Mouse (Mus musculus): ENCODE measurements around the gene Mdga1. TPM values are rescaled to one million over a fixed set of nuclear protein-coding genes. Genes with fewer than 3 reads are reported as not detected.

Mdga1 gene
- polyA plus RNA-seq, 1 experiment from 2014 or later: 1.9 TPM

DNA sequence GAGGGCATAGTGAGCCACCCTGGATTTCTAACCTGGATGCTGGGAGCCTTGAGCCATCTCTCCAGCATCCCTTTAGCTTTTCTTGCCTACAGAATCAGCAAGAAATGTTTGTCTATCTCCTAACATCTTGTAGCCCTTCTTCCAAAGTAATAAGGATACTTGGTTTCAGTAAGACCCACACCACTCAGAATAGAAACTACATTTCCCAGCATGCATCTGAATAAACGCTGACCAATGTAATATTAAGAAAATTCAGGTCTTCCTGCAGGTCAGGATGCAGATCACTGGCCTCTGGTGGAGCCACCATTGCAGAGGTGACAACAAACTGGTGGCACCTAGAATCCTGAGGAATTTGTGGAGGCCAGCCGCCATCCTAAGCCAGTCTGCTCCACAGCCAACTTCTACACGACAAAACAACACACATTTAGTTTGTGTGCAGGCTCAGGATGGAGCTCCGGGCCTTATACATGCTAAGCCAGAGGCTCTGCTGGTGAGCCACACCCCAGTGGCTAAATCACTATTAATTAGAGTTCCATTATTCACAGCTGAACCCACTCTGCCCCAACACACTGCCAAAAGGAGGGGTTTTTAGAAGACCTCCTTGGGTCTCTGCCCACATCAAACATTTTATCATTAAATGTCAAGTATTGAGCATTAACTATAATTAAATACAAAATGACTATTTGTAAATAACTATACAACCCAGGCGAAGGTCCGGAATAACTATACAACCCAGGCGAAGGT, 126.3 kb downstream of the Mdga1 start:
- ATAC-seq (ENCODE audit: low read depth): no peak
- Histone ChIP-seq H3K4me2 (ENCODE audit: low read depth, low read length) (no peak overlapping the region), H3K36me3 (ENCODE audit: control insufficient read depth, insufficient read depth) (no peaks in the 10 kb centered on the region), H3K27ac (ENCODE audit: low read length) (no peak overlapping the region), H3K4me3 (ENCODE audit: low read depth, low read length) (no peak overlapping the region), H3K27me3 (ENCODE audit: control insufficient read depth, insufficient read depth, low read depth, low read length) (no peaks in the 10 kb centered on the region), H3K4me1 (ENCODE audit: control insufficient read depth, low read depth, low read length) (peaks cover 10% of the 10 kb centered on the region), H3K9me3 (replicated peaks; ENCODE audit: control insufficient read depth, low read length) (no peaks in the 10 kb centered on the region), H3K9ac (ENCODE audit: low read depth, low read length) (no peak overlapping the region)
- 79% methylated on average over 7 of the region's 7 CpGs for WGBS (ENCODE audit: insufficient replicate concordance)

GRCm38 (mm10) chr17:29841781-29842690, 127.9 kb downstream of the Mdga1 start:
- 12% methylated on average over 45 of the region's 46 CpGs for WGBS (ENCODE audit: insufficient replicate concordance)
- Histone ChIP-seq H3K4me2 (ENCODE audit: low read depth, low read length) (peak overlapping the region; percentile 84), H3K27ac (ENCODE audit: low read length) (no peak overlapping the region), H3K4me3 (ENCODE audit: low read depth, low read length) (peak overlapping the region; percentile 62), H3K9me3 (replicated peaks; ENCODE audit: control insufficient read depth, low read length) (no peaks in the 10 kb centered on the region), H3K36me3 (ENCODE audit: control insufficient read depth, insufficient read depth) (no peaks in the 10 kb centered on the region), H3K27me3 (ENCODE audit: control insufficient read depth, insufficient read depth, low read depth, low read length) (no peaks in the 10 kb centered on the region), H3K4me1 (ENCODE audit: control insufficient read depth, low read depth, low read length) (peaks cover 10% of the 10 kb centered on the region), H3K9ac (ENCODE audit: low read depth, low read length) (peak overlapping the region; percentile 58)
- ATAC-seq (ENCODE audit: low read depth): peak; percentile 79

DNA sequence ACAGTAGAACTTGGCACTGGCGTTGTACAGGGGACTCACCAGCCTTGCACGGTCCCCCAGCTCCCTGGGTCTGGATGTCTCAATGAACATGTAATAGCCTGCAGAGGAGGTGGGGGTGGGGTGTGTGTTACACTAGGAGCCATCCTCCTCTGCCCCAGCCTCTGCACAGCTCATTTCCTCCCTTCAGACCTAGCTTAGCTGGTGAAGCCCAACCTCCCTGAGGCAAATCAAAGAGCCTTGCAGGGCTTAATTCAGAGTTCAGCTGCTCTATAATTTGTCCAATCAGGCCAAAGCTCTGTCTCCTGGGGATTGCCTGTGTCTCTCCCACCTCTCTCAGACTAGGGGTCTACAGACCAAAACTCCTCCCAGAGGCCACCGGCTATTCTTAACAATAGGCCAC, 131.9 kb downstream of the Mdga1 start:
- Histone ChIP-seq H3K27ac (ENCODE audit: low read length) (no peak overlapping the region), H3K9me3 (replicated peaks; ENCODE audit: control insufficient read depth, low read length) (no peaks in the 10 kb centered on the region), H3K4me3 (ENCODE audit: low read depth, low read length) (no peak overlapping the region), H3K4me2 (ENCODE audit: low read depth, low read length) (no peak overlapping the region), H3K9ac (ENCODE audit: low read depth, low read length) (no peak overlapping the region), H3K27me3 (ENCODE audit: control insufficient read depth, insufficient read depth, low read depth, low read length) (no peaks in the 10 kb centered on the region), H3K4me1 (ENCODE audit: control insufficient read depth, low read depth, low read length) (peaks cover 10% of the 10 kb centered on the region), H3K36me3 (ENCODE audit: control insufficient read depth, insufficient read depth) (no peaks in the 10 kb centered on the region)
- WGBS (ENCODE audit: insufficient replicate concordance): 50% methylated on average over 3 of the region's 3 CpGs
- no peak for ATAC-seq (ENCODE audit: low read depth)

DNA sequence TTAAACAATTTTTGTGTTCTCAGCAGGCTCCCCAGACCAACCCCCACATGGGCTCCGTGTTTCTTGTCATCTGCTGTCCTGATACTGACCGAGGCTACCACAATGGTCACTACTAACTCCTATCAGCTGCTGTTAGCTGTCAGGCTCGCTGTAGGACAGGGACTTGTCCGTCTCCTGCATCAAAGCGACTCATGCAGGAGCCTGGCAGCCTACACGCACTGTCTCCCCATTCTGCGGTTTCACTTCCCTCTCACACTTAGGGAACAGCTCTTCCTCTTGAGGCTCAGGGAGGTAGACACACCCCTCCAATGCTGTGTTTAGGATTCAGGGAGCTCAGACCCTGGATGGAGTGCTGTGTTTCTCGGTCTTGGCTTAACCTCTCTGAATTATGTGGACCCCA, 132.4 kb downstream of the Mdga1 start:
- WGBS (ENCODE audit: insufficient replicate concordance): 52% methylated on average over 8 of the region's 8 CpGs
- no peaks in the 10 kb centered on the region for H3K9me3 ChIP-seq (replicated peaks; ENCODE audit: control insufficient read depth, low read length)
- H3K27ac ChIP-seq (ENCODE audit: low read length): no peak overlapping the region
- no peaks in the 10 kb centered on the region for H3K27me3 ChIP-seq (ENCODE audit: control insufficient read depth, insufficient read depth, low read depth, low read length)
- no peaks in the 10 kb centered on the region for H3K36me3 ChIP-seq (ENCODE audit: control insufficient read depth, insufficient read depth)
- H3K4me3 ChIP-seq (ENCODE audit: low read depth, low read length): no peak overlapping the region
- no peak overlapping the region for H3K4me2 ChIP-seq (ENCODE audit: low read depth, low read length)
- no peak for ATAC-seq (ENCODE audit: low read depth)
- no peak overlapping the region for H3K9ac ChIP-seq (ENCODE audit: low read depth, low read length)
- H3K4me1 ChIP-seq (ENCODE audit: control insufficient read depth, low read depth, low read length): peaks cover 9% of the 10 kb centered on the region

DNA sequence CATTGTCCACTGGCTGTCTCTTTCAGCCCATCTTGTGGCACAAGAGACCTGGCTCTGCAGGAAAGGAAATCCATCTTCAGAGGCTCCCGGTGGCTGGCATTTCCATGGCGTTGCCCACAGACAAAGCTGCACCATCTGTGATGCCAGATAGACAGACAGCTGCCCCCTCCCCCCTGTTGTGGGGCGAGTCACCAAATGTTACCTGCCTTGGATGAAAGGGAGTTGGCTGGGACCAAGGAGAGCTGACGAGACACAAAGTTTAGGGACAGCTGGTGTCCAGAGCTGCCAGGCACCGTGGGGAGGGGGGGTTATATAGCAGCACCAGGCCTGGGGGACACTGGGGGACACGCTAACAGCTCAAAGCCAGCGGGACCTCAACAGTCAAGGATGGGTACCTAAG, 135.1 kb downstream of the Mdga1 start:
- Histone ChIP-seq H3K4me2 (ENCODE audit: low read depth, low read length) (no peak overlapping the region), H3K9ac (ENCODE audit: low read depth, low read length) (no peak overlapping the region), H3K36me3 (ENCODE audit: control insufficient read depth, insufficient read depth) (no peaks in the 10 kb centered on the region), H3K4me1 (ENCODE audit: control insufficient read depth, low read depth, low read length) (no peaks in the 10 kb centered on the region), H3K27ac (ENCODE audit: low read length) (no peak overlapping the region), H3K4me3 (ENCODE audit: low read depth, low read length) (no peak overlapping the region), H3K27me3 (ENCODE audit: control insufficient read depth, insufficient read depth, low read depth, low read length) (no peaks in the 10 kb centered on the region), H3K9me3 (replicated peaks; ENCODE audit: control insufficient read depth, low read length) (no peaks in the 10 kb centered on the region)
- 61% methylated on average over 7 of the region's 7 CpGs for WGBS (ENCODE audit: insufficient replicate concordance)
- ATAC-seq (ENCODE audit: low read depth): no peak

GRCm38 (mm10) chr17:29834333-29834732, 135.6 kb downstream of the Mdga1 start:
- no peak overlapping the region for H3K4me2 ChIP-seq (ENCODE audit: low read depth, low read length)
- no peaks in the 10 kb centered on the region for H3K27me3 ChIP-seq (ENCODE audit: control insufficient read depth, insufficient read depth, low read depth, low read length)
- no peak overlapping the region for H3K9ac ChIP-seq (ENCODE audit: low read depth, low read length)
- WGBS (ENCODE audit: insufficient replicate concordance): 73% methylated on average over 9 of the region's 9 CpGs
- H3K4me3 ChIP-seq (ENCODE audit: low read depth, low read length): no peak overlapping the region
- no peak for ATAC-seq (ENCODE audit: low read depth)
- H3K27ac ChIP-seq (ENCODE audit: low read length): no peak overlapping the region
- H3K4me1 ChIP-seq (ENCODE audit: control insufficient read depth, low read depth, low read length): no peaks in the 10 kb centered on the region
- H3K36me3 ChIP-seq (ENCODE audit: control insufficient read depth, insufficient read depth): no peaks in the 10 kb centered on the region
- no peaks in the 10 kb centered on the region for H3K9me3 ChIP-seq (replicated peaks; ENCODE audit: control insufficient read depth, low read length)

GRCm38 (mm10) chr17:29831696-29832095, 138.2 kb downstream of the Mdga1 start:
- Histone ChIP-seq H3K9ac (ENCODE audit: low read depth, low read length) (no peak overlapping the region), H3K27me3 (ENCODE audit: control insufficient read depth, insufficient read depth, low read depth, low read length) (no peaks in the 10 kb centered on the region), H3K27ac (ENCODE audit: low read length) (no peak overlapping the region), H3K4me3 (ENCODE audit: low read depth, low read length) (no peak overlapping the region), H3K9me3 (replicated peaks; ENCODE audit: control insufficient read depth, low read length) (no peaks in the 10 kb centered on the region), H3K36me3 (ENCODE audit: control insufficient read depth, insufficient read depth) (no peaks in the 10 kb centered on the region), H3K4me1 (ENCODE audit: control insufficient read depth, low read depth, low read length) (peaks cover 10% of the 10 kb centered on the region), H3K4me2 (ENCODE audit: low read depth, low read length) (no peak overlapping the region)
- ATAC-seq (ENCODE audit: low read depth): no peak
- 66% methylated on average over 11 of the region's 11 CpGs for WGBS (ENCODE audit: insufficient replicate concordance)

DNA sequence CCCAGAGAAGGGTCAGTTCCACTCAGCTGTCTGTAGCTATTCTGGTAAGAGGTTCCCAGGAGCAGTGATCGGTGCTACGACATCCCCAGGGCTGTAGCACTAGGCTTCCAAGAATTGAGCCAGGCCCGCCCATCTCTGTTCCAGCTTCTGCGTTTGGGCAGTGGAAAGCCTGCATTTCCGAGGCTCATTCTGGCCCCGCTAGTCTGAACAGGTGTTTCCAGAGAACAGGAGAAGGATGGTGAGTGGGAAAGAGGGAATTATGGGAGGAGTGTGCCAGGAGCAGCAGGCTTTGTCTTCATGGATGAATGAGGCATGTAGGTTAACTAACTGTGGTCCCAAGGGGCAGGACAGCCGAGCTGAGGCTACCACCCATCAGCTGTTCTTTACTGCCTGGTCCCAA, 140.8 kb downstream of the Mdga1 start:
- no peak for ATAC-seq (ENCODE audit: low read depth)
- no peaks in the 10 kb centered on the region; the same call in 1 of the 2 replicates for H3K27me3 ChIP-seq (ENCODE audit: control insufficient read depth, insufficient read depth, low read depth, low read length)
- H3K4me3 ChIP-seq (ENCODE audit: low read depth, low read length): no peak overlapping the region
- no peak overlapping the region for H3K27ac ChIP-seq (ENCODE audit: low read length)
- no peak overlapping the region for H3K4me2 ChIP-seq (ENCODE audit: low read depth, low read length)
- no peak overlapping the region for H3K9ac ChIP-seq (ENCODE audit: low read depth, low read length)
- no peaks in the 10 kb centered on the region for H3K9me3 ChIP-seq (replicated peaks; ENCODE audit: control insufficient read depth, low read length)
- WGBS (ENCODE audit: insufficient replicate concordance): 63% methylated on average over 7 of the region's 7 CpGs
- no peaks in the 10 kb centered on the region for H3K36me3 ChIP-seq (ENCODE audit: control insufficient read depth, insufficient read depth)
- peaks cover 10% of the 10 kb centered on the region for H3K4me1 ChIP-seq (ENCODE audit: control insufficient read depth, low read depth, low read length)

DNA sequence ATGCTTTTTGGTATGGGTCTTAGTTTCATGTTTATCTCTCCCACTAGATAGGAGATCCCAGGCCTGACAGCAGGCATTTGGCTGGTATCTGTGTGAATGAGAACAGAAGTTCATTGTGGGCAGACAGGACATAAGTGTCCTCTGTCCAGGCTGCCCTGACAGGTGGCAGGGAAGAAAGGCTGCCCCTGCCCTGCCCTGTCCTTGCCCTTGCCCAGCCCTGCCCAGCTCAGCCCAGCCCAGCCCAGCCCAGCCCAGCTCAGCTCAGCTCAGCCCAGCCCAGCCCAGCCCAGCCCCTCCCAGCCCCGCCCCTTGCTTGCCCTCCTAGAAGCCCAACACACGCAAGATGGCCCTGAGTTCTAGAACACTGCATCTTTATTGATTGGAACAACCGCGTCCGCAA, 142.3 kb downstream of the Mdga1 start:
- H3K9ac ChIP-seq (ENCODE audit: low read depth, low read length): no peak overlapping the region
- H3K4me2 ChIP-seq (ENCODE audit: low read depth, low read length): 0 out of 2 replicates have a peak overlapping the region, but pooled peaks have one; percentile 4
- peaks cover 10% of the 10 kb centered on the region for H3K4me1 ChIP-seq (ENCODE audit: control insufficient read depth, low read depth, low read length)
- no peaks in the 10 kb centered on the region; the same call in 1 of the 2 replicates for H3K27me3 ChIP-seq (ENCODE audit: control insufficient read depth, insufficient read depth, low read depth, low read length)
- ATAC-seq (ENCODE audit: low read depth): peak; percentile 79
- H3K27ac ChIP-seq (ENCODE audit: low read length): no peak overlapping the region
- no peak overlapping the region for H3K4me3 ChIP-seq (ENCODE audit: low read depth, low read length)
- H3K36me3 ChIP-seq (ENCODE audit: control insufficient read depth, insufficient read depth): no peaks in the 10 kb centered on the region
- 57% methylated on average over 5 of the region's 5 CpGs for WGBS (ENCODE audit: insufficient replicate concordance)
- H3K9me3 ChIP-seq (replicated peaks; ENCODE audit: control insufficient read depth, low read length): no peaks in the 10 kb centered on the region
